Mouse (Mus musculus): Measurements from ENCODE around the gene Dnm3.

DNA sequence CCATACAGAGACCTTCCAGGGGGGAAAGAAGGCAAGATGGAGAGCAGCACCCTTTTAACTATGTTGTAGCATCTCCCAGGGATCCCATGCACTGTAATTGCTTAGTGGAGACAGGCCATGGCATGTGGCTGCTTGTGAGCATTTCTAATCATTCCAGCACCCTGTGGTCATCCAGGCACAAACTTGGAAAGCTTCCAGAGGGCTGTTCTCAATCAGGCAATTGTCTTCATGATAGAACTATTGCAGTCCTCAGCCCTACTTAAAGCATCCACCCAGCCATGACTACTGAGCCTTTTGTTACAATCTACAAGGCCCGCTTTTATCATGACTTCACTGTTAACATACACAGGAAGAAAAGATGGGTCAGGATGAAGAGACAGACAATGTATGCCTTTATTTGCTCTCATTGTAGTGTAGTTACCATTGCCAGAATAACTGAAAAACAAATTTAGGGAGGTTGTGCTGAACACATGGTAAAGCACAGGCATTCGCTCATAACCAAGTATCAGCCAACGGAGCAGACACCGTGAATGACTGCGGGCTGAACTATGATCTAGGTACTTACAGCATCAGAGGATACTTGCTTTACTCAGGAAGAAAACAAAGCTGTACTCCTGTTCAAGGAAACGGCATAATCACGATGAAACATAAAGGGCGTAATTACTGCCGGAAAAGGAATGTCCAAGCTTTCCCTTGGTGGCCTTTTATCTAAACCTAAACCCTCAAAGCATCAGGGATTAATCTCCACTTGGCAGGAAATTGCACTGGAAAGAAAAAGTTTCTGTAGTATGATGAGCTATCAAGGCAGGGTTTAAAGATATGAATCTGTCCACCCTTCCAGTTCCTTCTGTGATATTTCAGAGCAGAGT lies 280.8 kb downstream of the Dnm3 start:
- TF ChIP-seq CTCF (conservative IDR thresholded peaks at IDR 0.05; ENCODE audit: insufficient read depth, insufficient read length, low read depth, low read length) (no peak), POLR2A (IDR thresholded peaks at IDR 0.05; ENCODE audit: low read depth, low read length) (no peak)

All from kidney, adult 2 months (tissue).